Mouse (Mus musculus) spleen, adult 18-20 months (tissue): ENCODE results near the gene Snx17.
A peak's percentile ranks its signal among the peaks of the same experiment; 100 is the strongest.

Experiments used
- DNase-seq, 2 experiments: peaks; one replicate each; pipeline ENCODE4 v3.0.0; 2022; ENCODE audit warnings: mixed read lengths in 2 of 2

Snx17 gene

GRCm38 (mm10) chr5:31240637-31241521 lies 47.9 kb downstream of the Snx17 start, which contains the start of the genes Nrbp1 and Gm9970:
Gene Nrbp1 (plus strand): TSS chr5:31240864.
Gene Gm9970 (minus strand): TSS chr5:31241232.
- DNase-seq: peak; percentile 93 to 94

- DNase-seq: no peak
Measured at GRCm38 (mm10) chr5:31241522-31242034, 48.6 kb downstream of the Snx17 start.

- no peak for DNase-seq
Measured at GRCm38 (mm10) chr5:31242191-31242590, 49.2 kb downstream of the Snx17 start.
